Mouse (Mus musculus) erythroblast, embryonic 14.5 days (primary cell): Measurements from ENCODE around the gene Usp39.

Source experiments
- GATA1 ChIP-seq: IDR thresholded peaks from 2 replicates; pipeline ENCODE4 v1.6.1; 2012; ENCODE audit warnings: low read length, inconsistent platforms, mixed read lengths
- TAL1 ChIP-seq: IDR thresholded peaks from 3 replicates; pipeline ENCODE4 v1.6.1; 2012; ENCODE audit warnings: low read length, inconsistent platforms, mixed read lengths

- TF ChIP-seq TAL1: no peak
- no peak for TF ChIP-seq GATA1
Measured at GRCm38 (mm10) chr6:72354025-72354424, 9.0 kb upstream of the Usp39 start.
